Mouse (Mus musculus) limb, embryonic 10.5 days (tissue): Measurements from ENCODE around the gene Pard3b. TPM values are rescaled to one million over a fixed set of nuclear protein-coding genes. Genes with fewer than 3 reads are reported as not detected.

Experiments
- DNase-seq: peaks from one replicate; pipeline ENCODE4 v3.0.0-alpha.2; 2017; ENCODE audit warnings: low spot score
- H3K27ac ChIP-seq: fragments of 300-500 bp; sonication (generic); 2 replicates; pipeline ENCODE4 v1.5.1; 2016; ENCODE audit warnings: mild to moderate bottlenecking
- H3K27me3 ChIP-seq: fragments of 300-500 bp; sonication (generic); 2 replicates; pipeline ENCODE4 v1.6.1; 2016; ENCODE audit warnings: low read depth, mild to moderate bottlenecking; ENCODE audit not compliant: poor library complexity, severe bottlenecking
- H3K36me3 ChIP-seq: fragments of 300-500 bp; sonication (generic); 2 replicates; pipeline ENCODE4 v1.6.1; 2016; ENCODE audit warnings: mild to moderate bottlenecking, moderate library complexity
- H3K4me1 ChIP-seq: fragments of 300-500 bp; sonication (generic); 2 replicates; pipeline ENCODE4 v1.6.1; 2016
- H3K4me3 ChIP-seq: fragments of 300-500 bp; sonication (generic); 2 replicates; pipeline ENCODE4 v1.5.1; 2016; ENCODE audit warnings: mild to moderate bottlenecking, moderate library complexity
- H3K9me3 ChIP-seq: fragments of 300-500 bp; sonication (generic); replicated peaks from 2 replicates; pipeline ENCODE4 v1.6.1; 2016; ENCODE audit warnings: mild to moderate bottlenecking
- WGBS: fragments of 180-500 bp; shearing (Covaris S2); methylation state at CpG from one replicate; pipeline ENCODE4 v1.1.7; 2016; 5-methylcytosine and 5-hydroxymethylcytosine counted together
- polyA plus RNA-seq: library from polyadenylated mRNA; unstranded; fragments of >200 nt; fragmentation: Nextera tagmentation; extraction: Ambion mirVana; gene quantifications from 2 replicates; pipeline ENCODE4 v1.2.1, GENCODE M21; 2016

The Pard3b gene
- polyA plus RNA-seq, 1 experiment from 2014 or later = 5.0 TPM

- WGBS = 61% methylated on average over 3 of the region's 3 CpGs
- Histone ChIP-seq H3K4me3 (no peak overlapping the region), H3K9me3 (no peaks in the 10 kb centered on the region), H3K36me3 (no peaks in the 10 kb centered on the region), H3K27ac (no peak overlapping the region), H3K27me3 (no peaks in the 10 kb centered on the region), H3K4me1 (peaks cover 25% of the 10 kb centered on the region)
- DNase-seq = no peak
These were observed 437.5 kb downstream of the Pard3b start for GRCm38 (mm10) chr1:62076171-62076570.

- no peak for DNase-seq
- no peak overlapping the region for H3K4me3 ChIP-seq
- WGBS = 91% methylated on average over 4 of the region's 4 CpGs
- no peaks in the 10 kb centered on the region for H3K36me3 ChIP-seq
- H3K27me3 ChIP-seq = no peaks in the 10 kb centered on the region
- no peak overlapping the region; the same call in 1 of the 2 replicates for H3K27ac ChIP-seq
- peaks cover 23% of the 10 kb centered on the region for H3K4me1 ChIP-seq
- no peaks in the 10 kb centered on the region for H3K9me3 ChIP-seq
These were observed 442.5 kb downstream of the Pard3b start for GRCm38 (mm10) chr1:62081129-62081528.

GRCm38 (mm10) chr1:62085995-62086394 lies 447.4 kb downstream of the Pard3b start:
- 7% methylated on average over 6 of the region's 6 CpGs for WGBS
- no peaks in the 10 kb centered on the region for H3K36me3 ChIP-seq
- H3K4me3 ChIP-seq = peak overlapping the region; percentile 17; the same call in 1 of the 2 replicates
- H3K9me3 ChIP-seq = no peaks in the 10 kb centered on the region
- no peaks in the 10 kb centered on the region for H3K27me3 ChIP-seq
- H3K27ac ChIP-seq = no peak overlapping the region
- peaks cover 25% of the 10 kb centered on the region for H3K4me1 ChIP-seq
- peak; percentile 40 for DNase-seq

- Histone ChIP-seq H3K4me1 (peaks cover 12% of the 10 kb centered on the region), H3K4me3 (no peak overlapping the region), H3K36me3 (no peaks in the 10 kb centered on the region), H3K27me3 (no peaks in the 10 kb centered on the region), H3K9me3 (no peaks in the 10 kb centered on the region), H3K27ac (no peak overlapping the region)
- no peak for DNase-seq
- WGBS = 82% methylated on average over 10 of the region's 10 CpGs
These were observed 448.8 kb downstream of the Pard3b start for GRCm38 (mm10) chr1:62087464-62087863.

GRCm38 (mm10) chr1:62094885-62095284 lies 456.3 kb downstream of the Pard3b start:
- Histone ChIP-seq H3K27ac (no peak overlapping the region), H3K9me3 (no peaks in the 10 kb centered on the region), H3K4me1 (no peaks in the 10 kb centered on the region), H3K27me3 (no peaks in the 10 kb centered on the region), H3K4me3 (no peak overlapping the region), H3K36me3 (no peaks in the 10 kb centered on the region)
- 91% methylated on average over 7 of the region's 7 CpGs for WGBS
- no peak for DNase-seq

- H3K4me1 ChIP-seq = no peaks in the 10 kb centered on the region
- no peaks in the 10 kb centered on the region for H3K36me3 ChIP-seq
- H3K27me3 ChIP-seq = no peaks in the 10 kb centered on the region
- H3K27ac ChIP-seq = no peak overlapping the region
- WGBS = 96% methylated on average over 1 of the region's 1 CpGs
- H3K9me3 ChIP-seq = no peaks in the 10 kb centered on the region
- no peak for DNase-seq
- H3K4me3 ChIP-seq = no peak overlapping the region
These were observed 483.8 kb downstream of the Pard3b start for GRCm38 (mm10) chr1:62122426-62122825.

GRCm38 (mm10) chr1:62129186-62129585 lies 490.6 kb downstream of the Pard3b start:
- no peaks in the 10 kb centered on the region for H3K9me3 ChIP-seq
- no peaks in the 10 kb centered on the region for H3K27me3 ChIP-seq
- no peaks in the 10 kb centered on the region for H3K4me1 ChIP-seq
- WGBS = 96% methylated on average over 2 of the region's 2 CpGs
- DNase-seq = no peak
- no peak overlapping the region for H3K4me3 ChIP-seq
- no peak overlapping the region for H3K27ac ChIP-seq
- no peaks in the 10 kb centered on the region for H3K36me3 ChIP-seq

GRCm38 (mm10) chr1:62148134-62148533 lies 509.5 kb downstream of the Pard3b start:
- 88% methylated on average over 4 of the region's 4 CpGs for WGBS

GRCm38 (mm10) chr1:62148786-62149185 lies 510.2 kb downstream of the Pard3b start:
- DNase-seq = no peak
- Histone ChIP-seq H3K4me1 (peaks cover 2% of the 10 kb centered on the region), H3K27me3 (no peaks in the 10 kb centered on the region), H3K36me3 (no peaks in the 10 kb centered on the region), H3K27ac (no peak overlapping the region), H3K4me3 (no peak overlapping the region), H3K9me3 (no peaks in the 10 kb centered on the region)
- WGBS = 88% methylated on average over 6 of the region's 6 CpGs

More at GRCm38 (mm10) chr1:62148134-62148533, 509.5 kb downstream of the Pard3b start:
- Histone ChIP-seq H3K4me1 (no peaks in the 10 kb centered on the region), H3K27ac (no peak overlapping the region), H3K9me3 (no peaks in the 10 kb centered on the region), H3K36me3 (no peaks in the 10 kb centered on the region), H3K27me3 (no peaks in the 10 kb centered on the region), H3K4me3 (no peak overlapping the region)
- DNase-seq = no peak

GRCm38 (mm10) chr1:62155970-62156369 lies 517.3 kb downstream of the Pard3b start:
- H3K27me3 ChIP-seq = no peaks in the 10 kb centered on the region
- peak; percentile 56 for DNase-seq
- 7% methylated on average over 1 of the region's 1 CpGs for WGBS
- H3K4me3 ChIP-seq = no peak overlapping the region
- no peak overlapping the region for H3K27ac ChIP-seq
- H3K9me3 ChIP-seq = no peaks in the 10 kb centered on the region
- H3K36me3 ChIP-seq = no peaks in the 10 kb centered on the region
- peaks cover 36% of the 10 kb centered on the region for H3K4me1 ChIP-seq

GRCm38 (mm10) chr1:62159592-62159991 lies 521.0 kb downstream of the Pard3b start:
- Histone ChIP-seq H3K27me3 (no peaks in the 10 kb centered on the region), H3K9me3 (no peaks in the 10 kb centered on the region), H3K4me3 (no peak overlapping the region), H3K27ac (no peak overlapping the region), H3K4me1 (peaks cover 32% of the 10 kb centered on the region), H3K36me3 (no peaks in the 10 kb centered on the region)
- no peak for DNase-seq
- WGBS = 81% methylated on average over 2 of the region's 2 CpGs

GRCm38 (mm10) chr1:62175013-62175640 lies 536.5 kb downstream of the Pard3b start:
- peaks cover 18% of the 10 kb centered on the region for H3K4me1 ChIP-seq
- WGBS = 90% methylated on average over 1 of the region's 1 CpGs
- H3K4me3 ChIP-seq = no peak overlapping the region
- DNase-seq = no peak
- H3K36me3 ChIP-seq = no peaks in the 10 kb centered on the region
- H3K27me3 ChIP-seq = no peaks in the 10 kb centered on the region
- H3K27ac ChIP-seq = no peak overlapping the region
- H3K9me3 ChIP-seq = no peaks in the 10 kb centered on the region

GRCm38 (mm10) chr1:62181638-62182037 lies 543.0 kb downstream of the Pard3b start:
- Histone ChIP-seq H3K4me1 (peaks cover 29% of the 10 kb centered on the region), H3K9me3 (no peaks in the 10 kb centered on the region), H3K27me3 (no peaks in the 10 kb centered on the region), H3K4me3 (no peak overlapping the region), H3K27ac (0 out of 2 replicates have a peak overlapping the region, but pooled peaks have one; percentile 23), H3K36me3 (no peaks in the 10 kb centered on the region)
- 19% methylated on average over 5 of the region's 5 CpGs for WGBS
- DNase-seq = no peak

GRCm38 (mm10) chr1:62182634-62183033 lies 544.0 kb downstream of the Pard3b start:
- Histone ChIP-seq H3K27ac (no peak overlapping the region), H3K4me3 (no peak overlapping the region), H3K27me3 (no peaks in the 10 kb centered on the region), H3K4me1 (peaks cover 19% of the 10 kb centered on the region), H3K36me3 (no peaks in the 10 kb centered on the region), H3K9me3 (no peaks in the 10 kb centered on the region)
- 84% methylated on average over 3 of the region's 3 CpGs for WGBS
- no peak for DNase-seq
